Mouse (Mus musculus) thymus, adult 18-20 months (tissue): ENCODE measurements around the gene Map2k5.

Source experiments
- DNase-seq, 2 experiments: peaks; one replicate each; pipeline ENCODE4 v3.0.0; 2022; ENCODE audit warnings: mixed read lengths in 2 of 2

Gene Map2k5

GRCm38 (mm10) chr9:63377270-63378142 is at the start of gene Map2k5:
Gene Map2k5 (minus strand): TSS chr9:63377902.
- peak; percentile 87 to 88 for DNase-seq

GRCm38 (mm10) chr9:63421096-63421736 is 43.5 kb upstream of the Map2k5 start:
- no peak for DNase-seq

DNA sequence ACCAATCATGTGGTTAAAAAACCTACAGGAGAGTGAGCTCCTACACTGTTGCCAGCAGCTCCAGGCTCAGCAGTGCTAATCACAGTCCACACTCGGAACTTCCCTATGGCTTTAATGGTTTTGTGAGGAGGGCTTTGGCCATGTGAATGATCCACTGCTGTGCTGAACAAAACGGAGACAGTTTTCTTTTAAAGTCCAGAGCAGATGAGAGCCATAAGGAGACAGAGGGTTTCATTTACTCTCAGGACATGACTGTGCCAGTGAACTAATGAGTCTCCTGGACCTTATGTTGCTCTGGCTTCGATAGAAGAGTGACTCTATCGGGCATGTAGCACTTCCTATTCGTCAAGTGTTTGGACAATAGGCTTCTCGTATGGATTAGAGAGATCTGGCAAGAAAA is 42.7 kb upstream of the Map2k5 start:
- DNase-seq, result no peak

GRCm38 (mm10) chr9:63400176-63400575 is 22.5 kb upstream of the Map2k5 start:
- DNase-seq, result no peak

- DNase-seq, result no peak
Observed at GRCm38 (mm10) chr9:63399463-63399815, 21.7 kb upstream of the Map2k5 start.

- peak; percentile 93 to 94 for DNase-seq
Observed at GRCm38 (mm10) chr9:63398611-63399462, 21.1 kb upstream of the Map2k5 start, which contains the start of gene 2300009A05Rik. Gene 2300009A05Rik (minus strand): TSS chr9:63399246.

- DNase-seq, result no peak
Observed at GRCm38 (mm10) chr9:63395612-63396011, 17.9 kb upstream of the Map2k5 start.

DNA sequence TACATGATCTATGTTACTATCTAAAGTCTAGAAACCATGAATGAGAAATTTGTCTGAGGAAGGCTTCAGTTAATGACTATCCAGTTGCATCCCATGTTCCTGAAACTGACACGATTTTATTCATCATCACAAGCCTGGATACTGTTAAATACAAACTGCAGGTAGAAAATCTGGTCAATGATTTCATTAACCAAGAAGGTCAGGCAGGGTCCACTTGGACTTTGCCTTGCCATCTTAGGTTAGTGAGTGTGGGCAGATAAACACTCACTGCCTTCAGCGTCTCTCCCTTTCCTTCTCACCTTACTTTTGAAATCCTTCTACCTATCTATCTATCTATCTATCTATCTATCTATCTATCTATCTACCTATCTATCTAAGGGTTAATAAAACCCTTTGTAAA is 13.6 kb upstream of the Map2k5 start:
- no peak for DNase-seq

DNA sequence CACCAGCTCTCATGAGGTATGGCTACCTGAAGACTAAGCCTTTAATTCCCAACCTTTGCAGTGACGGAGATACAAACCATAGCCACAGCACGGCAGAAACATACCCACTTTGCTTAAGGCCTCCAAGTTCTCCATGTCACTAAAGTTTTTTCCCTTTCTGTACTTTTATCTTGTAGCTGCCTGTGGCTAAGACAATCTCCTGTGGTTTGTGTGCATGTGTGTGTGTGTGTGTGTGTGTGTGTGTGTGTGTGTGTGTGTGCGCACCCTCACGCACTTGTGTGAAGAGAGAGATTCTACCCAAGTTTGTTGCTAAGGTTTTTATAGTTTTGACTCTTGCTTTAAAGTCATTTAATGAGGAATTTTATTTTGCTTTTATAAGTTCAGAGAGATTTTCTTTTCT is 5.1 kb upstream of the Map2k5 start:
- no peak for DNase-seq

- no peak for DNase-seq
Observed at GRCm38 (mm10) chr9:63380326-63380725, 2.6 kb upstream of the Map2k5 start.

- no peak for DNase-seq
Observed at GRCm38 (mm10) chr9:63378174-63378573, 472 bp upstream of the Map2k5 start.

GRCm38 (mm10) chr9:63373315-63373714 is 4.4 kb downstream of the Map2k5 start:
- DNase-seq, result no peak

- DNase-seq, result no peak
Observed at GRCm38 (mm10) chr9:63372541-63372940, 5.2 kb downstream of the Map2k5 start.

DNA sequence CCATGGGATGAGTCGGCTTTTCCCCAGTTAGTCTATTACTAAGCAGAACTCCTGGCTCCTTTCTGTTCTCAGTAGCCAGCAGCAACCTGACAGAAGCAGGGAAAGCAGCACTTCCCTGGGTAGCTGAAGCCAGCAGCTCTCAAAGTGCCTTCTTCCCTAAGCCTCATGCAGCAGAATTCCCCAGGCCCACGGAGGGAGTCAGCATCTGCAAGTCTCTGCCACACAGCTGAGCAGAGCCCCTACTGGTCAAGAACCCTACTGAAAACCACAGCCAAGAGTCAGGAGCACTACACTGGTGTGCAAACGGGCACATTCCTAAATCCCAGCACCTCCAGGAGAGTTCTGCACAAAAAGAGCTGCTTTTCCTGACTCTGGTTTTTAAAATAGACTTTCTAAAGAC is 17.3 kb downstream of the Map2k5 start:
- no peak for DNase-seq

DNA sequence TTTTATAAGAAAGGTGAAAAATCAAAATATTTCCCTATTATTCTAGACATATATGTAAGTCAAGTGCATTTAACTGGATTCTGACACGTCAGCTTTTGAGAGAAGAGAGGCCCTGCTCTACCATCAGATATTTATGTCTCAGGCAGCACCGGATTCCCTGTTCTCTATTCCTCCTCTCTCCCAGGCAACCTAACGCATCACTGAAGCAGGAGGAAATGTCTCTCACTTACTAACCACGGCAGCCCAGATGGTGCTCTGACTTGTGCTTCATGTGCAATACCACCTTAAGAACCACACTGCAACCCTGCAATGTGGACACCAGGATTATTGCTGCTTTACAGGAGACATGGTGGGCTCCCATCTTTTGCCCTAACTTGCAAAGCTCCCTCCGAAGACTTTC is 18.7 kb downstream of the Map2k5 start:
- no peak for DNase-seq

GRCm38 (mm10) chr9:63356721-63357120 is 21.0 kb downstream of the Map2k5 start:
- no peak for DNase-seq

- DNase-seq, result no peak
Observed at GRCm38 (mm10) chr9:63356278-63356677, 21.4 kb downstream of the Map2k5 start.

- DNase-seq, result no peak
Observed at GRCm38 (mm10) chr9:63354168-63354567, 23.5 kb downstream of the Map2k5 start.

DNA sequence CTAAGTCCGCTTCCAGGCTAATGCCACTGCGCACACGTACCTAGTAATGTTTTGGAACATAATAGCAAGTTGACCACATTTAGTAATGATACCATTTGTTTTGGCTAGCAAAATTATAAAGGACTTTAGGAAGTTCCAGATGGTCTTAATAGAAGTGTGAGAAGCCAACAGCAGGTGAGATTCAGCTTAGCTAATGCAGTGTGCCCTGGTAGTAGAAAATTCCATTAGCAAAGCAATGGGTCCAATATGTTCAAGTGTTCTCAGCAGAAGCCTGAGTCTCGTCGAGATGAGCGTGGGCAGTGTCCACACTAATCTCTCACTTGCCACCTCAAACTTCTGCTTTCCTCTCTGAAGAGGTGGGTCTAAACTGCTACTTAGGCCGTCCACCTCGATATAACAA is 27.7 kb downstream of the Map2k5 start:
- DNase-seq, result no peak

GRCm38 (mm10) chr9:63349241-63349640 is 28.5 kb downstream of the Map2k5 start:
- DNase-seq, result no peak

GRCm38 (mm10) chr9:63348146-63348545 is 29.6 kb downstream of the Map2k5 start:
- no peak for DNase-seq

GRCm38 (mm10) chr9:63346029-63346428 is 31.7 kb downstream of the Map2k5 start:
- DNase-seq, result no peak

DNA sequence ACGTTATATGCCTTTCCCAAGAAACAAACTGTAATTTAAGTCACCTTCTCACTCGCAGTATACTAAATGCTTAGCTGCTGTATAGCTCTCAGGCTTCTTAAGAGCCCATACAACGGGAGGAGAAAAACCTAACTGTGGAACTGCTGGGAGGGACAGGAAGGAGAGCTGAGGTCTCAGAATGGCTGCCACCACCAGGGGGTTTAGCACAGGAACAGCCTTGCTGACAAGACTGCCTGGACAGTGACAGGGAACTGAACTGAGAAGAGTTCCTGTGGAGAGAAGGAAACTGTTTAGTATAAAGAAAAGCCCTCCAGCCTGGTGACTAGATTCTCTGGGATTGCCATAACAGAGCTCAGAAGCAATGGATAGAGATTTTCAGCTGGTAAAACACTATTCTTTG is 35.9 kb downstream of the Map2k5 start:
- peak in 1 of 2 experiments; percentile 3 for DNase-seq
